Mouse (Mus musculus): ENCODE data around the gene E2f4. TPM values are rescaled to one million over a fixed set of nuclear protein-coding genes. Genes with fewer than 3 reads are reported as not detected.
"Not testable (repeated sequence)": the region's sequence is repeated elsewhere in the genome, so short reads cannot be mapped to it uniquely, and the experiment has no call there.

The E2f4 gene
- polyA plus RNA-seq, 2 experiments from 2014 or later, result 44.5 to 56.2 TPM

- ATAC-seq, result no peak
These were observed 28.0 kb upstream of the E2f4 start, which contains the start of gene Hsf4 for GRCm38 (mm10) chr8:105269461-105269947. Gene Hsf4 (plus strand): TSS chr8:105269801.

- ATAC-seq, result no peak
These were observed 27.2 kb upstream of the E2f4 start for GRCm38 (mm10) chr8:105270101-105270915.

GRCm38 (mm10) chr8:105270916-105271186 is 26.6 kb upstream of the E2f4 start:
- ATAC-seq, result no peak

GRCm38 (mm10) chr8:105275387-105275786 is 22.1 kb upstream of the E2f4 start:
- no peak for ATAC-seq

GRCm38 (mm10) chr8:105275840-105276239 is 21.6 kb upstream of the E2f4 start, which contains the start of gene Nol3:
Gene Nol3 (plus strand): TSS chr8:105276140.
- ATAC-seq, result no peak

- ATAC-seq, result no peak
These were observed 21.0 kb upstream of the E2f4 start for GRCm38 (mm10) chr8:105276292-105277120.

- peak; percentile 71 for ATAC-seq
These were observed 18.5 kb upstream of the E2f4 start for GRCm38 (mm10) chr8:105278911-105279334.

GRCm38 (mm10) chr8:105280567-105280966 is 16.9 kb upstream of the E2f4 start:
- no peak for ATAC-seq

GRCm38 (mm10) chr8:105281821-105282220 is 15.6 kb upstream of the E2f4 start:
- ATAC-seq, result no peak

- ATAC-seq, result no peak
These were observed 15.2 kb upstream of the E2f4 start for GRCm38 (mm10) chr8:105282239-105282638.

- peak; percentile 72 for ATAC-seq
These were observed 14.4 kb upstream of the E2f4 start for GRCm38 (mm10) chr8:105283074-105283473.

- ATAC-seq, result no peak
These were observed 11.9 kb upstream of the E2f4 start for GRCm38 (mm10) chr8:105285514-105285913.

- ATAC-seq, result no peak
These were observed 10.6 kb upstream of the E2f4 start for GRCm38 (mm10) chr8:105286907-105287306.

GRCm38 (mm10) chr8:105288231-105288630 is 9.2 kb upstream of the E2f4 start:
- ATAC-seq, result no peak

GRCm38 (mm10) chr8:105288958-105289732 is 8.3 kb upstream of the E2f4 start:
- ATAC-seq, result peak; percentile 89

GRCm38 (mm10) chr8:105289805-105290460 is 7.5 kb upstream of the E2f4 start, which contains the start of gene 4931428F04Rik:
Gene 4931428F04Rik (minus strand): TSS chr8:105289864.
- no peak for ATAC-seq

GRCm38 (mm10) chr8:105290554-105291314 is 6.7 kb upstream of the E2f4 start:
- peak; percentile 29 for ATAC-seq

GRCm38 (mm10) chr8:105291364-105291763 is 6.1 kb upstream of the E2f4 start:
- ATAC-seq, result not testable (repeated sequence)

- not testable (repeated sequence) for ATAC-seq
These were observed 5.7 kb upstream of the E2f4 start for GRCm38 (mm10) chr8:105291802-105292201.

GRCm38 (mm10) chr8:105292471-105292870 is 5.0 kb upstream of the E2f4 start:
- no peak for ATAC-seq

GRCm38 (mm10) chr8:105293405-105293804 is 4.1 kb upstream of the E2f4 start:
- no peak for ATAC-seq

Measured in CD4-positive, CD25-positive, alpha-beta regulatory T cell, adult 4 months (primary cell).